Mouse (Mus musculus): ENCODE results near the gene Kif26b. TPM values are rescaled to one million over a fixed set of nuclear protein-coding genes. Genes with fewer than 3 reads are reported as not detected.

The Kif26b gene
- polyA plus RNA-seq, 1 experiment: 0.28 TPM

DNA sequence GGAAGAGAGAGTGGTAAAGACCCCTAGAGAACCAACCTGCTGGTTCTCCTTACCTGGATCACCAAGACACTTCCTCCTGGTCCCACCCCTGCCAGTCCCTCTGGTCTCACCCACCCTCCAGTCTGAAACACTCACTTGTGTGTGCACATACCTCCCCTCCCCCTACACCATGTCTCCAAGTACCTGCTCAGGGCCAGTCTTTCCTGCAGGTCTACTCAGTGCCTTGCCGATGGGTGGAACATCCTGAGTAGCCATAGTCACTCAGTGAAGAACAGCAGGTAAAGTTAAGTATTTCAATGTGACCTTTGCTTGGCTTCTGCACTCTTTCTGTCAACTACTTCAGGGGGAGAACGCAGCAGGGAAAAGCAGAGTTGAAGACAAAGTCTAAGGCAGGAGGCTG lies 268.5 kb downstream of the Kif26b start:
- TF ChIP-seq CTCF (IDR thresholded peaks at IDR 0.05; ENCODE audit: extremely low read depth, insufficient read length, insufficient replicate concordance, low read depth, low read length): no peak
- TF ChIP-seq POLR2A (IDR thresholded peaks at IDR 0.05; ENCODE audit: low read depth, low read length): no peak
- WGBS: 83% methylated on average over 2 of the region's 2 CpGs
- no peak overlapping the region for H3K4me3 ChIP-seq (ENCODE audit: low read depth, low read length)
- H3K27me3 ChIP-seq (ENCODE audit: control insufficient read depth, insufficient read depth, low read length): no peaks in the 10 kb centered on the region
- no peaks in the 10 kb centered on the region for H3K4me1 ChIP-seq (ENCODE audit: control insufficient read depth, insufficient read depth, insufficient read length, low read length)
- H3K36me3 ChIP-seq (ENCODE audit: control insufficient read depth, insufficient read depth, low read length): no peaks in the 10 kb centered on the region
- no peak overlapping the region for H3K27ac ChIP-seq (ENCODE audit: insufficient read depth, low read depth, low read length)

DNA sequence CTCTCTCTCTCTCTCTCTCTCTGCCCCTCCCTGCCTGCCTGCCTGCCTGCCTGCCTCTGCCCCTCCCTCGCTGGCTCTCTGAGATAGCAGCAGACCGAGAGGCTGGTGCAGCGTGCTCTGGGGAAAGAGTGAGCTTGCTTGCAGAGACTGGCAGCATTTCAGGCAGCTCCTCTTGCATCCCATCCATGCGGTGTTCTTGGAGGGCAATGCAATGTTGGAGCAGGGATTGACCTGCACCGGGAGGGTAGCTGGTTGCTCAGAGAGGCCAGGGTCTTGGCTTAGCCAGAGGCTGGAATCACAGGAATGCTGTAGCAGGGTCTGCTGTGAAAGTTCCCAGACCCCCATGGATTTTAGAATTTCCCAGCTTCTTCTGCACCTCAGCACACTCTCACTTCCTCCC lies 269.4 kb downstream of the Kif26b start:
- WGBS: 8% methylated on average over 5 of the region's 5 CpGs
- H3K4me1 ChIP-seq (ENCODE audit: control insufficient read depth, insufficient read depth, insufficient read length, low read length): no peaks in the 10 kb centered on the region
- no peak overlapping the region for H3K27ac ChIP-seq (ENCODE audit: insufficient read depth, low read depth, low read length)
- no peaks in the 10 kb centered on the region for H3K36me3 ChIP-seq (ENCODE audit: control insufficient read depth, insufficient read depth, low read length)
- H3K27me3 ChIP-seq (ENCODE audit: control insufficient read depth, insufficient read depth, low read length): no peaks in the 10 kb centered on the region
- H3K4me3 ChIP-seq (ENCODE audit: low read depth, low read length): no peak overlapping the region
- TF ChIP-seq CTCF (IDR thresholded peaks at IDR 0.05; ENCODE audit: extremely low read depth, insufficient read length, insufficient replicate concordance, low read depth, low read length): no peak
- no peak for TF ChIP-seq POLR2A (IDR thresholded peaks at IDR 0.05; ENCODE audit: low read depth, low read length)

DNA sequence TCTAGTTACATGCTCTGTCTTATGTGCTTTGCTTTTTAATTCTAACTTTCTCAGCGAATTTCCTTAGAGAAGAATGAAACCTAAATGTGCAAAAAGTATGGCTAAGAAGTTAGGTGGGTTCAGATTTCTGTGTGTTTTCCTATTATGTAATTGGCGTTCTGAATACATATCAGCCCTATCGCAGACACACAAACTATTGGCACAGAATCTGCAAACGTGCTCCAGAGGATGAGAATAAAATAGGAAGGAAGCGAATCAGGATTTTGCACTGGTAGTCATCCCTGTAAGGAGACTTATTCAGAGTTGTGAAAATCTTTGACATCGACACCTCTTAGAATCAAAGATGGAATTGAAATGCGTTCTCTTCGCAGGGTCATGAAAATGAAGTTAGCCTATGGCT lies 270.0 kb downstream of the Kif26b start:
- WGBS: 70% methylated on average over 8 of the region's 8 CpGs
- Histone ChIP-seq H3K36me3 (ENCODE audit: control insufficient read depth, insufficient read depth, low read length) (no peaks in the 10 kb centered on the region), H3K4me1 (ENCODE audit: control insufficient read depth, insufficient read depth, insufficient read length, low read length) (no peaks in the 10 kb centered on the region), H3K27ac (ENCODE audit: insufficient read depth, low read depth, low read length) (no peak overlapping the region), H3K27me3 (ENCODE audit: control insufficient read depth, insufficient read depth, low read length) (no peaks in the 10 kb centered on the region), H3K4me3 (ENCODE audit: low read depth, low read length) (no peak overlapping the region)
- TF ChIP-seq POLR2A (IDR thresholded peaks at IDR 0.05; ENCODE audit: low read depth, low read length): no peak

DNA sequence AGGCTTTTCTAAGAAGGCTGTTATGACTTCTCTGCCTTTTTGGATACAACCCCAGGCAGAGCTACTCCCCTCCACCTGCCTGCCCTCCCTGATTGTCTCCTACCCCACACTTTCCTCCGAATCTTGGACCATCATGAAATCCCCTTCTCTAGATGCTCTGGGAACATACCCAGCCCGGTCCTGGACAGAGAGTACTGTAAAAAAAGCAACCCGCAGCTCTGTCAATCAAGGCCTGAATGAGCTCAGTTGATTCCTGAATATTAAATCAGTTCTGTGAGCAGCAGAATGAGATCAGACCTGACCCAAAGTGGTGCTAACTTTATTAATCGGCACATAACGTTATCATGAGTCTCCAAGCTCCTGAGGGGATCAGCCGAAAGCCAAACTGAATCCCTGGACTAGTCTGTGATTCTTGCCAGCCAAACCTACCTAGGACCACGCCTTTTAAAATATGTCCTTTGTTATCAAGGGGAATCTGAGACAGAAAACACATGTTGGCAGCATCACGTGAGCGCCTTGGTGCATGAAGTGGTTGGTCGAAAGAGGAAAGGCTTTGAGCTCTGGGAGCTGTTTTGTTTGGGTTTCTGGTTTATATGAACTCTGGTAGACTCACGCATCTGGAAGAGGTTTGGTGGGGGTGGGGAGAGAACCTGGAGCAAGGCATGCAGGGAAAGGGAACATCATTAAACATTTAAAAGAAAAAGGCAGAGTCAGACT lies 271.1 kb downstream of the Kif26b start:
- H3K27ac ChIP-seq (ENCODE audit: insufficient read depth, low read depth, low read length): no peak overlapping the region
- no peak overlapping the region for H3K4me3 ChIP-seq (ENCODE audit: low read depth, low read length)
- H3K27me3 ChIP-seq (ENCODE audit: control insufficient read depth, insufficient read depth, low read length): no peaks in the 10 kb centered on the region
- 74% methylated on average over 11 of the region's 11 CpGs for WGBS
- TF ChIP-seq POLR2A (IDR thresholded peaks at IDR 0.05; ENCODE audit: low read depth, low read length): no peak
- TF ChIP-seq CTCF (IDR thresholded peaks at IDR 0.05; ENCODE audit: extremely low read depth, insufficient read length, insufficient replicate concordance, low read depth, low read length): no peak
- H3K36me3 ChIP-seq (ENCODE audit: control insufficient read depth, insufficient read depth, low read length): no peaks in the 10 kb centered on the region
- H3K4me1 ChIP-seq (ENCODE audit: control insufficient read depth, insufficient read depth, insufficient read length, low read length): no peaks in the 10 kb centered on the region

DNA sequence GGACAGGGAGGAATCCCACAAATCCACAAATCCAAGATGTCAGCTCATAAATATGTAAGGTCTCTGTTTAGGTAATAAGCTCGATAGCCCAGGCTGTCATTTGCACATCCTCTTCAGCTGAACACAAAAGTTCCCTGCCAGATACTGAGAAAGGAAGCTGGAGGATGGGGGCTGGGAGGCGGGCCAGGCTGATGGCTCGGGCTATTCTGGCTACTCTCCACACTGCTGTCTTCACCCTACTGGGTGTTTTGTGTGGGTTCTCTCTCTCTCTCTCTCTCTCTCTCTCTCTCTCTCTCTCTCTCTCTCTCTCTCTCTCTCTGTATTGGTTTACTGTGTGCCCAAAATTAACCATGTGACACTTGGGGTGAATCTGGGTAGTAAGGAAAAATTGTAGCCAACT lies 274.2 kb downstream of the Kif26b start:
- 60% methylated on average over 3 of the region's 3 CpGs for WGBS
- Histone ChIP-seq H3K27ac (ENCODE audit: insufficient read depth, low read depth, low read length) (no peak overlapping the region), H3K4me1 (ENCODE audit: control insufficient read depth, insufficient read depth, insufficient read length, low read length) (no peaks in the 10 kb centered on the region), H3K27me3 (ENCODE audit: control insufficient read depth, insufficient read depth, low read length) (no peaks in the 10 kb centered on the region), H3K4me3 (ENCODE audit: low read depth, low read length) (no peak overlapping the region), H3K36me3 (ENCODE audit: control insufficient read depth, insufficient read depth, low read length) (no peaks in the 10 kb centered on the region)
- TF ChIP-seq POLR2A (IDR thresholded peaks at IDR 0.05; ENCODE audit: low read depth, low read length) (no peak), CTCF (IDR thresholded peaks at IDR 0.05; ENCODE audit: extremely low read depth, insufficient read length, insufficient replicate concordance, low read depth, low read length) (no peak)

DNA sequence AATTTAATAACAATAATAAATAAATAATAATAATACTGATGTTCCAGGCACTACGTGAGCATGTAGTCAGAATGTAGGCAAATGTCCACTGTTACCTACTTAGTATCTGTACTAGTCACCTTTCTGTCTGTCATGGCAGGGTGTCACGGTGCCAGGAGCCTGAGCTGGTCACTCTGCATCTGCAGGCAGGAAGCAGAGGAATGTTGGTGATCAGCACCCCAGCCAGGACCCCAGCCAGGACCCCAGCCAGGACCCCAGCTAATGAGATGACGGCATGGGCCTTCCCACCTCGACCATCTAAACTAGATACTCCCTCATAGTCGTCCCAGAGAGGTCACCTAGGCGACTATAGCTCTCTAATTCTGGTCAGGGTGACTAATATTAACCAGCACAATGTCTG lies 288.6 kb downstream of the Kif26b start:
- 75% methylated on average over 6 of the region's 6 CpGs for WGBS
- Histone ChIP-seq H3K36me3 (ENCODE audit: control insufficient read depth, insufficient read depth, low read length) (no peaks in the 10 kb centered on the region), H3K27me3 (ENCODE audit: control insufficient read depth, insufficient read depth, low read length) (no peaks in the 10 kb centered on the region; the same call in 1 of the 2 replicates), H3K4me1 (ENCODE audit: control insufficient read depth, insufficient read depth, insufficient read length, low read length) (no peaks in the 10 kb centered on the region), H3K4me3 (ENCODE audit: low read depth, low read length) (no peak overlapping the region), H3K27ac (ENCODE audit: insufficient read depth, low read depth, low read length) (no peak overlapping the region)
- no peak for TF ChIP-seq CTCF (IDR thresholded peaks at IDR 0.05; ENCODE audit: extremely low read depth, insufficient read length, insufficient replicate concordance, low read depth, low read length)
- no peak for TF ChIP-seq POLR2A (IDR thresholded peaks at IDR 0.05; ENCODE audit: low read depth, low read length)

DNA sequence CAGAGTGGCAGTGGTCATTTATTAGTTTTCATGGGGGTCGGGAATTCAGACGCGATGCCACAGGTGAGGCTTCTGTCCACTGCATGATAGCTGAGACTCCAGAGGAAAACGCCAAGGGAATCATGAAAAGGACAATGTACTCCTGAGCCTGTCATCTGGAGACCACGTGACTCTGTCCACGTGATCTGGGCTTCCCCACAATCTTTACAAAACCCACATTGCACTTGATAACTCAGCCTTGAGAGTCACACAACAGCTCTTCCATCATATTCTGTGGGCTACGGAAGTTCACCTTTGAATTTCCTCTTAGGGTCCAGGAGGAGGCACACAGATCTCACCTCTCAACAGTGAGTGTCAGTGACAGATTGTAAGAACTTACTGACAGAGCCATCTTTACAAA lies 290.1 kb downstream of the Kif26b start:
- no peak for TF ChIP-seq CTCF (IDR thresholded peaks at IDR 0.05; ENCODE audit: extremely low read depth, insufficient read length, insufficient replicate concordance, low read depth, low read length)
- no peak overlapping the region for H3K27ac ChIP-seq (ENCODE audit: insufficient read depth, low read depth, low read length)
- no peaks in the 10 kb centered on the region; the same call in 1 of the 2 replicates for H3K27me3 ChIP-seq (ENCODE audit: control insufficient read depth, insufficient read depth, low read length)
- H3K4me1 ChIP-seq (ENCODE audit: control insufficient read depth, insufficient read depth, insufficient read length, low read length): no peaks in the 10 kb centered on the region
- WGBS: 81% methylated on average over 7 of the region's 7 CpGs
- no peak overlapping the region for H3K4me3 ChIP-seq (ENCODE audit: low read depth, low read length)
- H3K36me3 ChIP-seq (ENCODE audit: control insufficient read depth, insufficient read depth, low read length): no peaks in the 10 kb centered on the region
